Mouse (Mus musculus): Measurements from ENCODE around the gene Hist1h2bb.

Hist1h2bb gene

GRCm38 (mm10) chr13:23725213-23725612, 21.3 kb upstream of the Hist1h2bb start:
- DNase-seq (ENCODE audit: inconsistent age in 2 of 2, low spot score in 1 of 2): no peak

GRCm38 (mm10) chr13:23728472-23729191, 17.9 kb upstream of the Hist1h2bb start:
- no peak for DNase-seq (ENCODE audit: inconsistent age in 2 of 2, low spot score in 1 of 2)

- DNase-seq (ENCODE audit: inconsistent age in 2 of 2, low spot score in 1 of 2): no peak
These were observed 17.4 kb upstream of the Hist1h2bb start for GRCm38 (mm10) chr13:23729192-23729525.

GRCm38 (mm10) chr13:23729706-23730105, 16.8 kb upstream of the Hist1h2bb start:
- no peak for DNase-seq (ENCODE audit: inconsistent age in 2 of 2, low spot score in 1 of 2)

GRCm38 (mm10) chr13:23730479-23730878, 16.1 kb upstream of the Hist1h2bb start:
- peak in 1 of 2 experiments; percentile 75 for DNase-seq (ENCODE audit: inconsistent age in 2 of 2, low spot score in 1 of 2)

- DNase-seq (ENCODE audit: inconsistent age in 2 of 2, low spot score in 1 of 2): peak in 1 of 2 experiments; percentile 74
These were observed 14.3 kb upstream of the Hist1h2bb start for GRCm38 (mm10) chr13:23732156-23732804.

- no peak for DNase-seq (ENCODE audit: inconsistent age in 2 of 2, low spot score in 1 of 2)
These were observed 9.4 kb upstream of the Hist1h2bb start for GRCm38 (mm10) chr13:23737091-23737490.

- DNase-seq (ENCODE audit: inconsistent age in 2 of 2, low spot score in 1 of 2): peak in 1 of 2 experiments; percentile 57
These were observed 8.5 kb upstream of the Hist1h2bb start for GRCm38 (mm10) chr13:23738041-23738440.

GRCm38 (mm10) chr13:23738677-23739068, 7.9 kb upstream of the Hist1h2bb start, which contains the start of gene Hist1h1c:
Hist1h1c (plus strand) TSS chr13:23738808.
- DNase-seq (ENCODE audit: inconsistent age in 2 of 2, low spot score in 1 of 2): peak; percentile 94 to 98

- peak; percentile 96 to 98 for DNase-seq (ENCODE audit: inconsistent age in 2 of 2, low spot score in 1 of 2)
These were observed 7.2 kb upstream of the Hist1h2bb start for GRCm38 (mm10) chr13:23739069-23739921.

- DNase-seq (ENCODE audit: inconsistent age in 2 of 2, low spot score in 1 of 2): no peak
These were observed 6.6 kb upstream of the Hist1h2bb start for GRCm38 (mm10) chr13:23739922-23740252.

GRCm38 (mm10) chr13:23740256-23740840, 6.2 kb upstream of the Hist1h2bb start:
- DNase-seq (ENCODE audit: inconsistent age in 2 of 2, low spot score in 1 of 2): no peak

GRCm38 (mm10) chr13:23740910-23741309, 5.6 kb upstream of the Hist1h2bb start:
- no peak for DNase-seq (ENCODE audit: inconsistent age in 2 of 2, low spot score in 1 of 2)

- no peak for DNase-seq (ENCODE audit: inconsistent age in 2 of 2, low spot score in 1 of 2)
These were observed 4.5 kb upstream of the Hist1h2bb start for GRCm38 (mm10) chr13:23742007-23742406.

- DNase-seq (ENCODE audit: inconsistent age in 2 of 2, low spot score in 1 of 2): no peak
These were observed 3.3 kb upstream of the Hist1h2bb start for GRCm38 (mm10) chr13:23743215-23743614.

GRCm38 (mm10) chr13:23743963-23744362, 2.6 kb upstream of the Hist1h2bb start:
- no peak for DNase-seq (ENCODE audit: inconsistent age in 2 of 2, low spot score in 1 of 2)

- DNase-seq (ENCODE audit: inconsistent age in 2 of 2, low spot score in 1 of 2): peak in 1 of 2 experiments; percentile 55
These were observed 1.8 kb upstream of the Hist1h2bb start for GRCm38 (mm10) chr13:23744421-23745380.

- peak; percentile 81 to 94 for DNase-seq (ENCODE audit: inconsistent age in 2 of 2, low spot score in 1 of 2)
These were observed 963 bp upstream of the Hist1h2bb start, which contains the start of gene Hist1h3c for GRCm38 (mm10) chr13:23745381-23746161. Hist1h3c (minus strand) TSS chr13:23745602.

Measured in adrenal gland, adult (tissue).